Mouse (Mus musculus) fat pad, adult 2 months (tissue): ENCODE measurements around the gene Prkch.

Experiments
- DNase-seq: peaks from one replicate; pipeline ENCODE4 v3.0.0-alpha.2; 2011; ENCODE audit warnings: low read depth, low spot score; ENCODE audit errors: extremely low read depth

The Prkch gene

GRCm38 (mm10) chr12:73580811-73581210 is 3.8 kb upstream of the Prkch start:
- DNase-seq, result no peak

- no peak for DNase-seq
Measured at GRCm38 (mm10) chr12:73583318-73583717, 1.3 kb upstream of the Prkch start.

- no peak for DNase-seq
Measured at GRCm38 (mm10) chr12:73583813-73584609, 585 bp upstream of the Prkch start.

- no peak for DNase-seq
Measured at GRCm38 (mm10) chr12:73585241-73585801, 725 bp downstream of the Prkch start.

GRCm38 (mm10) chr12:73585850-73586249 is 1.3 kb downstream of the Prkch start:
- DNase-seq, result no peak

GRCm38 (mm10) chr12:73587262-73587661 is 2.7 kb downstream of the Prkch start:
- DNase-seq, result no peak

GRCm38 (mm10) chr12:73590627-73591276 is 6.2 kb downstream of the Prkch start:
- no peak for DNase-seq

- no peak for DNase-seq
Measured at GRCm38 (mm10) chr12:73591625-73592024, 7.0 kb downstream of the Prkch start.

GRCm38 (mm10) chr12:73593021-73593798 is 8.6 kb downstream of the Prkch start:
- DNase-seq, result no peak

- no peak for DNase-seq
Measured at GRCm38 (mm10) chr12:73594177-73594745, 9.7 kb downstream of the Prkch start.

- DNase-seq, result no peak
Measured at GRCm38 (mm10) chr12:73595226-73595625, 10.6 kb downstream of the Prkch start.

GRCm38 (mm10) chr12:73598241-73598640 is 13.6 kb downstream of the Prkch start:
- no peak for DNase-seq

GRCm38 (mm10) chr12:73600457-73600856 is 15.9 kb downstream of the Prkch start:
- no peak for DNase-seq

GRCm38 (mm10) chr12:73602974-73603373 is 18.4 kb downstream of the Prkch start:
- no peak for DNase-seq

GRCm38 (mm10) chr12:73603653-73604052 is 19.1 kb downstream of the Prkch start:
- no peak for DNase-seq

- DNase-seq, result no peak
Measured at GRCm38 (mm10) chr12:73604762-73605161, 20.2 kb downstream of the Prkch start.

GRCm38 (mm10) chr12:73605174-73605573 is 20.6 kb downstream of the Prkch start:
- no peak for DNase-seq

- DNase-seq, result no peak
Measured at GRCm38 (mm10) chr12:73607381-73608064, 22.9 kb downstream of the Prkch start.

GRCm38 (mm10) chr12:73608065-73608397 is 23.4 kb downstream of the Prkch start:
- no peak for DNase-seq

- DNase-seq, result no peak
Measured at GRCm38 (mm10) chr12:73609262-73609661, 24.7 kb downstream of the Prkch start.
